Mouse (Mus musculus): ENCODE results near the gene Ikzf2.
A peak's percentile ranks its signal among the peaks of the same experiment; 100 is the strongest.

Ikzf2 gene

DNA sequence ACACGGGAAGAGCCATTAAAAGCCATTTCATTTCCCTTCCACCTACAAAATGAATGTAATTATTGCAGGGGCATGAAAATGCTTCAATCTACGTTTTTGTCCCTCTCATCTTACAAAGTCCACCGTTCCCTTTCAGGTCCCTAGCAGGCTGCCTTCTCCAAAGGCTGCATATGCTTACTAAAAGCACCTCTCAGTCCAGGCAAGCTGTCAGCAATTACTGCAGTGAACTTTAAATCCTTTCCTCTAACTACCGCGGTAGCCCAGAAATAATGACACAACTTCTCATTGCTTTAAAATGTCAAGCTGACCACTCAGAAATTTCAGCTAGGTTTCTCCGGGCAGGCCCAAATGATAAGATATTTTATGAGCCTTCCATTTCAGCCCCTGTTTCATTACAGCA, 95.2 kb downstream of the Ikzf2 start:
- no peak for DNase-seq (ENCODE audit: low spot score in 2 of 2)

- no peak for DNase-seq (ENCODE audit: low spot score in 2 of 2)
Observed at GRCm38 (mm10) chr1:69591328-69591801, 95.7 kb downstream of the Ikzf2 start.

- DNase-seq (ENCODE audit: low spot score in 2 of 2) = no peak
Observed at GRCm38 (mm10) chr1:69585546-69585945, 101.5 kb downstream of the Ikzf2 start.

DNA sequence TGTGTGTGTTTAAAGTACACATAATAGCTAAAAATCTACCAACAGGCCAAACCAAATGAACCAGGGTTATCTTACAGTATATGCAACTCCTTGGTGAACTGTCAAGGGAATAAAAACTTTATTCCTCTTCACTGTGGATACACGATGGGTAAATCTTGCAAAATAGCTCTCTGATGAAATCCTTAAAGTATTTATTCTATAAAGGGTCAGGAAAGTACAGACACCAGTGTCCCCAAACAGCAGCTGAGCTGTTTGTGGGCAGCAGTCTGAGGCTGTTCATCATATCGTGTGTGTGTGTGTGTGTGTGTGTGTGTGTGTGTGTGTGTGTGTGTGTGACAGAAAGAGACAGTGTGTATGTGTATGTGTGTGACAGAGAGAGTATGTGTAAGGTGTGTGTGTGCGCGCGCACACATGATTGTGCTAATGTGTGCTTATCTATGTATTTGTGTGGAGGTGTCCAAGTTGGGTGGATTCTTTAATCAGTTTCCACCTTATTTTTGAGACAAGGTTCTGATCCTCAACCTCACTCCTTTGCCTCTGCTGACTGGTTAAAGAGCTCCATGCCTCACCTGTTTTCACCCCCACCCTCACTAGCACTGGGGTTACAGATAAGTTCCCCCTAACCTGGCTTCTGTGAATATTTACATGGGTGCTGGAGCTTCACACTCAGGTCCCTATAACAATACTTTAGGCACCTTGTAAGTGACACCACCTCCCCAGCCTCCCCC, 102.9 kb downstream of the Ikzf2 start:
- DNase-seq (ENCODE audit: low spot score in 2 of 2) = no peak

DNA sequence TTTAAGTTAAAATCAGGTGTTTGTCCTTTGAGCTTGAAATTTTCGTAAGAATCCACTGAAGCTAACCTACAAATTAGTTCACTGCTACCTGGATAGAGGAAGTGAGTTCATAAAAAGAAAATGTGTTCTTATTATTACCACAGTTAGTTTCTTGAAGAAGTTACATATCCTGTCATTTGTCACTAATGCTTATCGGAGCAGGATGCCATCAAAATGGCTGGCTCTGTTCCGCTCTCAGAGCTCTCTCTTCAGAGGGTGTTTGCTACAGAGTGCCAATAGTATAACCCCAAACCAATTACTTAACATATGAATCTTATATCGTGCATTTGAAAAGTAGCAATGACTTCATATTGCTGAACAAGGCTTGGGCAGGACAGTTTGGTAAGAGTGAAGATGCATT, 108.1 kb downstream of the Ikzf2 start:
- DNase-seq (ENCODE audit: low spot score in 2 of 2) = no peak

DNA sequence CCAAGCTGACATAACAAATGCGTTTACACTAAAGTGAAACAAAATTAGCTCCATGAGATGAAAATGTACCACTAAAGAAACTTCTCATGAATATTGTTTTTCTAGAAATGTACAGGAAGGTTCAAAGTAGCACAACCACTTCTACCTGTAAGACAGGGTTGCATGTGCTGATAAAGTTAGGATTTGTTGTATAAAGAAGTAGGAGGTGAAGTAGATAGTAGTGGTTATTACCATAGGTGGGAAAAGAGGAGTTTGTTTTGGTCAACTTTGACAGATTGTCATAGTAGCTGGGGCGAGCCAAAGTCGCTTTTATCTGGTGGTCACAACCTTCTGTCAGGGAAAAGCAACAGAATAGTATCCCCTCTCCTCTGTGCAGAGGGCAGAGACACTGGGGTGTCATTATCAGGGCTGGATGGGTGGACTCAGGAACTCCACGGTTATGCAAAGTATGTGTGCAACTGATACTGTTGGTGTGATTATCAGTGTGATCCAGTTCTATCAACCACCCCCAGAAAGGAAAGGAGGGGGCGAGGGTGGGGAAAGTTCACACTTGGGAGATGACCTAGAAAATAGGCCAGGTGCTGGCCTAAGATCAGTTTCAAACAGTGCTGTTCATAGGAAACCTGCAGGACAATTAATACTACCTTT, 127.5 kb downstream of the Ikzf2 start:
- DNase-seq (ENCODE audit: low spot score in 2 of 2) = no peak

DNA sequence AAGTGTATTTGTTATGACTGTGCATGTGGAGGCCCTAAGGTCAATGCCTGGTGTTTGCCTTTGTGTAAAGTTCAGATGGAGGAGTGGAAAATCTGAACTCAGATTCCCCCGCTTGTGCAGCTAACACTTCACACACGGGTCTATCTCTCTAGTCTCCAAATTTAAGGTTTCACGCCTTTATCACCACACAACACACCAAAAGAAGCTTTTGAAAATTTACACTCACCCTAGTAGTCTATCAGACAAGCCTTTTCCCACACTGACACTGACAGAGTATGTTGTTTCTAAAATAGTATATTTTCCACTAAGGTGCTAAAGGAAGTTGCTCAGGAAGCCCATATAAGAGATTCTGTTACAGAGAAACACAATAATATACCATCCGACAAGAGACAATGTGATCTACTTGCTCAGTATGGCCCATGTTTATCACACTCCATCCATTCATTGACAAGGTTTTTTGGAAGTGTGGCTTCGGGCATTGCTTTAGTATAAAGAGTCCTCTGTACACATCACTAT, 131.4 kb downstream of the Ikzf2 start:
- DNase-seq (ENCODE audit: low spot score in 2 of 2) = no peak

DNA sequence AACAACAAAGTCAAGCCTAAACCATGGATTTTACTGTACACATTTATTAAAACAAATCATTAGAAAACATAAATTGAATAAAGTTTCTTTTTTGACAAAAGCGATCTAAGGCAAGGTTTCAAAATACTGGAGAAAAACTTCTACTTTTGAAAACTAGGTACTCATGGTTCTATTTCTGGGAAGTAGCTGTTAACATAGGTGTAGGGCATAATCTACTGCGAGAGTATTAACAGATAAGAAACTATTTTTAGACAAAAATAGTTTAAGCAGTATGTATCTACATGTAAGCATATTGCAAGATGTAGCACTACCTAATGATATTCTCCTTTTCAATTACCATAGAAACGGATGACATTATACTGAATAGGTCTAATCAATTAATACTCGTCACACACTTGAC, 137.1 kb downstream of the Ikzf2 start:
- DNase-seq (ENCODE audit: low spot score in 2 of 2) = no peak

DNA sequence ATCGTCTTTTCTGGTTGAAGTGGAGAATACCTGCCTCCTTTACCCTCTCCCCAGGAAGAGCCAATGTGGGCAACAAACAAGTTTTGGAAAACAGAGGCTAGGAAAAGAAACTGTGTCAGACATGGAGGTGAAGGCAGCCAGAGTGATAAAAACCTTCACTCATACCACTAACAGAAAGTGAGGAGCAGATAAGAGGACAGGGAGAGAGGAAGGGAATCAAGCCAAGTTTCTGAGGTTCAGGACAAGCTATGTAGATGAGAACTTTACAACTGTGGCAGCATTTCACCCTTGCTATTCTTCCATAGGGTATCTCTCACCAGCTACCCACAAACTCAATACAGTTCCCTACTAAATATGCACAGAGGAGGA, 141.2 kb downstream of the Ikzf2 start:
- no peak for DNase-seq (ENCODE audit: low spot score in 2 of 2)

DNA sequence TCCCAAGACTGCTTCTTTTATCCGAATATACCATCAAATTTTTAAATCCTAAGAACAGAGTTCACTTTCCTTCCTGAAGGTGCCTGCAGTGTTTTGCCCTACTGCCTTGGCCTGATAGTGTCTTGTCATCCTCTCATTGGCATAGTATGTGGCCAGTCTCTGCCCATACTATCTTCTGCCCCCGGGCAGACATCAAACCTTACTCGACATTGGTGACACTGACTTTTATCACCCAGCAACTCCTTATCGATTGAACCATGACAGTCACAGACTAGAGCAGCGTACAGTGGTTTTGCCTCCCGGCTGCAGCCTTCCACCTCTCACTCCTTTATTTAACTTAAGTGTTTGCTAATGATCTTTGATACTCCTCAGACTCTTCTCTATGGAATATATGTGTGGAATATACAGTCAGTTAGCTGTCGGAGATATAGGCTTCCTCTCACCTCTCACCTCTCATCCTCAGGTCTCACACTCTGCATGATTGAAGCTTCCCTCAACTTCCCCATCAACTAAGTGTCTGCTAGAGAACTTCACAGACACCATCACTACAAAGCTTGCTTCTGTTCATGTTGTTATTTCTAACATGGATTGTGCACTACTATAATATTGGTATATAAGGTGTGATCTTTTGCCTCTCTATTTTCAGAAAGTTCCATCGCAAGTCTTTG, 141.7 kb downstream of the Ikzf2 start:
- DNase-seq (ENCODE audit: low spot score in 2 of 2) = no peak

DNA sequence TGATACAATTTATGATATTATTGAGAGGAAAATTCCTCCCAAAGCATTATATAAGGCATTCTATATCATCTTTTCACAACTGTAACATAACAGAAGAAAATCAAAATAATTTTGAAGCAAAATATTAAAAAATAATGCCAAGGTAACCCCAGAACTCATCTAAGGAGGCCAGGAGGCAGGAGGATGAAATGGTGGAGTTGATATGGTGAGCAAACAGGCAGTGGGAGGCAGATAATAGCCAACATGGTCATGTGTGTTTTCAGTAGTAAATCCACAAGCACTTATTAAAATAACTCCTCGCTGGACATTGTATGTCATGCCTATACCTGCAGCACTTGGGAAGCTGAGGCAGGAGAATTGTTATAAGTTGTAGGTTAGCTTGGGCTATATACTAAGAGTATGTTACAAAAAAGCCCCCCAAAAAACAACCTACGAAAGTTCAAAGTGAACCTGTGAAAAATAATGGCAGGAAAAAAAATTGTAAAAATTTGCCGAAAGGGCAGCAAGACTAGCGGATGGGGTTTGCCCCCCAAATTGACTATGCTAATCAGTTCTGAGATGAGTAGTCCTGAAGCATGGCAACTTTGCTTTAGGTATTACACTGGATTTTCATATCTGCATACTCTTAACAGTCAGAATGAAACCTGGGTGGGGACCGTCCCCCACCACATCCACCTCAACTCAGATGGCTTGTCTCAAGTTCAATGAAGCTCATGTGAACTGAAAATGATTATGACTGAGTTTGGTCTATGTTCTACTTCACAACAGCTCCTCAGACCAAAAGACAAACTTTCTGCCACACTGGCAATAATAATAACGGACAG, 143.1 kb downstream of the Ikzf2 start:
- peak; percentile 4 to 10 for DNase-seq (ENCODE audit: low spot score in 2 of 2)

DNA sequence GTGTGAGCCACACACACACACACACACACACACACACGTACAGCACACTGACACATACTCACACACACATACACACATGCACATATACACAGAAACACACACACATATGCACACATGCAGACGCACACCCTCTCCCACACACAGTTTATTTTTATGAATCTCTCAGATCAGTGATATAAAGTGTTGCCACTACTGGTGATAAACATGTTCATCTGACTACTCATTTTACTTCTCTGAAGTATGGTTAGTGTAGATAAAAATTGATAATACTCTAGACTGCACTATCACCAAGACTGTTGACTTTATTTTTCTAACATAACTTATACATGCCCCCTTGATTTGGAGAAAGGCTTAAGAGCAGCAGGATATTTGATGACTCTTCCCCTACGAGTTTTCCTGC, 144.5 kb downstream of the Ikzf2 start:
- no peak for DNase-seq (ENCODE audit: low spot score in 2 of 2)

- no peak for DNase-seq (ENCODE audit: low spot score in 2 of 2)
Observed at GRCm38 (mm10) chr1:69538663-69539062, 148.4 kb downstream of the Ikzf2 start.

- no peak for DNase-seq (ENCODE audit: low spot score in 2 of 2)
Observed at GRCm38 (mm10) chr1:69537619-69538018, 149.4 kb downstream of the Ikzf2 start.

GRCm38 (mm10) chr1:69535507-69535906, 151.5 kb downstream of the Ikzf2 start:
- no peak for DNase-seq (ENCODE audit: low spot score in 2 of 2)

- no peak for DNase-seq (ENCODE audit: low spot score in 2 of 2)
Observed at GRCm38 (mm10) chr1:69533048-69533447, 154.0 kb downstream of the Ikzf2 start.

DNA sequence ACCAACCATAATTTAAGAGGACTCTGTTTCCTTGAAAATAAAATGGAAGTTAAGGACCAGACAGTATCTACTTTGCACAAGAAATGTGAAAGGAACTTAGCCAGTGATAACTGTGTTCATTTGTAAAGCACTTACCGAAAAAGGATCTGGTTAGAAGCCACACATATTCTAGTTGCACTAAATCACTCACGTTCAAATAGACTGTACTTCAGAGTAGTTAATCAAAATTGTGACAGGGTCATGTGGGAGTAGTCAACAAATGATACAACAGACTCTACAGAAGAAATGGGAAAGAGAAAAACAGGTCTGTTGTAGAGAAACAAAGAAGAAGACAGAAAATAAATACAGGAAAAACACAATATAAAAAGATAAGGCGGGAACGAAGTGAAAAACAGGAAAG, 158.3 kb downstream of the Ikzf2 start:
- DNase-seq (ENCODE audit: low spot score in 2 of 2) = no peak

DNA sequence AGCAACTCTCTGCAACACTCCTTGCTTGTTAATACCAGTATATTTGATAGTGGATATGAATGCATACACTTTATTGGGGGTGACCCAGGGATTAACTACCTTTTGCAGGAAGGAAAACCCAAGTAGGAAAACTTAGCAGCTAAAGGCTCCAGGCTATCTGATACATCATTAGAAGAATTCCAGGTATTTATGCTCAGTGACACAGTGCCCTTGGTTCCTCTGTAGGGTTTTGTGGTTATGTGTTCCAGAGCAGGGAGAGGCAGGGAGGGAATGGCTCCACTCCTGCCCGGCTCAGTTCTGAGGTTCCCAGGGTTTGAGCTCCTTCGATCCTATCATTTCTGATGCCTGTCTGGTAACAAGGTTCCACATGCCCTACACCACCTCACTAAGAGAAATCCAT, 165.4 kb downstream of the Ikzf2 start:
- no peak for DNase-seq (ENCODE audit: low spot score in 2 of 2)

DNA sequence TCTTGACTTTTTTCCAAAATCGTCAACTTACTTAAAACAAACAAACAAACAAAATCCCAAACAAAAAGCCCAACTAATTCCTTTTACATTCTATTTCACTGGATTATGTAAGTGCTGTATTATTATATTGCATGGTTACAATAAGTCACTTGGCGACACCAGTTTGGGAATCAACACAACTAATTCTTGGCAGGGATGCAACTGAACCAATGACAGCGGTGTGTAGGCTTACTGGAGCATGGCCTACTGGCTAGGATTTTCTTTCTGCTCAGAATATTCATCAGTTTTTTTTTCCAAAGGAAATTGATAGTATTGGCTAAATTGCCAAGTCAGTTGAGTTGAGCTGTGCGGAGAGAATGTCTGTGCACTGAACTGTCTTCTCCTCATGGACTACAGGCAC, 167.7 kb downstream of the Ikzf2 start:
- no peak for DNase-seq (ENCODE audit: low spot score in 2 of 2)

- no peak for DNase-seq (ENCODE audit: low spot score in 2 of 2)
Observed at GRCm38 (mm10) chr1:69518012-69518411, 169.0 kb downstream of the Ikzf2 start.

- no peak for DNase-seq (ENCODE audit: low spot score in 2 of 2)
Observed at GRCm38 (mm10) chr1:69516144-69516543, 170.9 kb downstream of the Ikzf2 start.

Data from natural killer cell, adult 2 months (primary cell).